Mouse (Mus musculus) bone marrow, adult 2 months (tissue): ENCODE measurements around the gene F2rl2. TPM values are rescaled to one million over a fixed set of nuclear protein-coding genes. Genes with fewer than 3 reads are reported as not detected.
A peak's percentile ranks its signal among the peaks of the same experiment; 100 is the strongest.

Experiments
- H3K27ac ChIP-seq: fragments of 200-500 bp; 2 replicates; pipeline ENCODE4 v1.5.1; 2012; ENCODE audit warnings: low read depth, mild to moderate bottlenecking, control low read depth, inconsistent platforms, low read length; ENCODE audit not compliant: control insufficient read depth, poor library complexity, insufficient read depth
- H3K4me1 ChIP-seq: fragments of 200-500 bp; 2 replicates; pipeline ENCODE4 v1.6.1; 2011; ENCODE audit warnings: low read length; ENCODE audit not compliant: control insufficient read depth, insufficient read depth
- H3K4me3 ChIP-seq: fragments of 200-500 bp; replicated peaks from 2 replicates; pipeline ENCODE3; 2011; ENCODE audit warnings: mild to moderate bottlenecking, low read depth, low read length, control low read depth; ENCODE audit not compliant: control insufficient read depth
- CTCF ChIP-seq: fragments of 200-500 bp; IDR thresholded peaks from 2 replicates; pipeline ENCODE4 v1.5.1; 2011; ENCODE audit warnings: low read length, control low read depth; ENCODE audit not compliant: control insufficient read depth, insufficient read depth
- POLR2A ChIP-seq: fragments of 200-500 bp; IDR thresholded peaks from 2 replicates; pipeline ENCODE4 v1.6.1; 2011; ENCODE audit warnings: low read depth, mild to moderate bottlenecking, control low read depth, low read length, borderline replicate concordance; ENCODE audit not compliant: control insufficient read depth
- WGBS: fragments of 180-500 bp; shearing (Covaris S2); methylation state at CpG from one replicate; pipeline ENCODE4 v1.1.7; 2018; 5-methylcytosine and 5-hydroxymethylcytosine counted together
- polyA plus RNA-seq: library from polyadenylated mRNA; stranded (reverse); fragments of >200 nt; gene quantifications from 2 replicates; pipeline ENCODE4 v1.2.4, GENCODE M21; 2011; ENCODE audit warnings: low replicate concordance; ENCODE audit not compliant: missing spikeins, insufficient read depth, insufficient read length

F2rl2 gene
- polyA plus RNA-seq, 1 experiment, result 18.3 TPM

GRCm38 (mm10) chr13:95665644-95666356, 30.9 kb upstream of the F2rl2 start:
- Histone ChIP-seq H3K4me1 (no peaks in the 10 kb centered on the region), H3K27ac (no peak overlapping the region), H3K4me3 (no peak overlapping the region)
- 91% methylated on average over 13 of the region's 13 CpGs for WGBS
- no peak for TF ChIP-seq CTCF
- no peak for TF ChIP-seq POLR2A

- WGBS, result 77% methylated on average over 7 of the region's 7 CpGs
- no peaks in the 10 kb centered on the region for H3K4me1 ChIP-seq
- TF ChIP-seq POLR2A (no peak), CTCF (no peak)
- no peak overlapping the region for H3K4me3 ChIP-seq
- H3K27ac ChIP-seq, result no peak overlapping the region
Observed at GRCm38 (mm10) chr13:95667260-95667659, 29.4 kb upstream of the F2rl2 start.

- no peaks in the 10 kb centered on the region for H3K4me1 ChIP-seq
- peak overlapping the region; percentile 27 for H3K4me3 ChIP-seq
- WGBS, result 81% methylated on average over 5 of the region's 5 CpGs
- H3K27ac ChIP-seq, result peak overlapping the region; percentile 14; the same call in 1 of the 2 replicates
- TF ChIP-seq POLR2A (no peak), CTCF (no peak)
Observed at GRCm38 (mm10) chr13:95670534-95670933, 26.1 kb upstream of the F2rl2 start.

GRCm38 (mm10) chr13:95671108-95671897, 25.4 kb upstream of the F2rl2 start:
- 65% methylated on average over 9 of the region's 9 CpGs for WGBS
- no peak for TF ChIP-seq CTCF
- TF ChIP-seq POLR2A, result no peak
- Histone ChIP-seq H3K4me1 (no peaks in the 10 kb centered on the region), H3K27ac (peak overlapping the region; percentile 92), H3K4me3 (peak overlapping the region; percentile 57)

- peak overlapping the region; percentile 52 for H3K27ac ChIP-seq
- WGBS, result 68% methylated on average over 7 of the region's 7 CpGs
- H3K4me3 ChIP-seq, result peak overlapping the region; percentile 38
- TF ChIP-seq CTCF (no peak), POLR2A (no peak)
- no peaks in the 10 kb centered on the region for H3K4me1 ChIP-seq
Observed at GRCm38 (mm10) chr13:95672372-95672771, 24.3 kb upstream of the F2rl2 start.

- WGBS, result 74% methylated on average over 5 of the region's 5 CpGs
- Histone ChIP-seq H3K4me1 (peaks cover 4% of the 10 kb centered on the region), H3K27ac (peak overlapping the region; percentile 23; the same call in 1 of the 2 replicates), H3K4me3 (no peak overlapping the region)
- TF ChIP-seq CTCF (no peak), POLR2A (no peak)
Observed at GRCm38 (mm10) chr13:95679078-95679477, 17.6 kb upstream of the F2rl2 start.

GRCm38 (mm10) chr13:95679491-95679941, 17.1 kb upstream of the F2rl2 start:
- 65% methylated on average over 4 of the region's 4 CpGs for whole genome bisulfite sequencing
- Histone ChIP-seq H3K4me3 (no peak overlapping the region), H3K27ac (peak overlapping the region; percentile 78), H3K4me1 (peaks cover 5% of the 10 kb centered on the region)
- TF ChIP-seq POLR2A, result no peak
- no peak for TF ChIP-seq CTCF

- H3K4me3 ChIP-seq, result no peak overlapping the region
- no peak for TF ChIP-seq CTCF
- no peak for TF ChIP-seq POLR2A
- H3K27ac ChIP-seq, result peak overlapping the region; percentile 41; the same call in 1 of the 2 replicates
- WGBS, result 42% methylated on average over 9 of the region's 9 CpGs
- H3K4me1 ChIP-seq, result peaks cover 8% of the 10 kb centered on the region
Observed at GRCm38 (mm10) chr13:95684656-95685244, 11.9 kb upstream of the F2rl2 start.
